Mouse (Mus musculus): ENCODE data around the gene Mis12. TPM values are rescaled to one million over a fixed set of nuclear protein-coding genes. Genes with fewer than 3 reads are reported as not detected.

Mis12 gene
- total and polyA plus RNA-seq, 3 experiments: 17.2 to 34.0 TPM; not detected in 1

DNA sequence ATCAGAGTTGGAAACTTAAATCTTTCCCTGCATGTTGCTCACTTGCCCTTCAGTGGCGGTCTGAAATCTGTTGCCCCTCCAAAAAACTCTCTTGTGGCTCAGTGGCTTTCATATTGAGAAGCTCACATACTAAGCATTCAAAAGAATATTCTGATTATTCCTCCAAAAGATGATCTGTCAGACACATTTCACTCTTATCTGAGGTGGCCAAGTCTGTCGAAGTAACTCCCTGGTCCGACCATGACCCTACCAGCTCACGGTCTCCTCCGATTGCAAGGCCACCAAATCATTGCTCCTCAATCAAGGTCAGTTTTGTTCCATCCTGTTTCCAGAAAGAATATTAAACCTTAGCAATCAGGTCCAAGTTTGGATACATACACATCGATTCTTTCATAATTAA, 12.4 kb upstream of the Mis12 start:
- H3K36me3 ChIP-seq (ENCODE audit: control insufficient read depth in 1 of 2, insufficient read depth in 2 of 2, low read length in 2 of 2): peaks cover 3 to 16% of the 10 kb centered on the region in 2 experiments; a peak in 2 of 4 replicates
- peaks cover 0 to 10% of the 10 kb centered on the region in 2 experiments; a peak in 3 of 4 replicates for H3K4me1 ChIP-seq (ENCODE audit: control insufficient read depth in 1 of 2, insufficient read depth in 2 of 2, low read length in 2 of 2)
- no peak overlapping the region for H3K27ac ChIP-seq (ENCODE audit: control insufficient read depth, low read depth, low read length)
- no peaks in the 10 kb centered on the region for H3K9me3 ChIP-seq (replicated peaks; ENCODE audit: insufficient read depth, low read length)
- DNase-seq (ENCODE audit: low read depth, low spot score): no peak
- H3K79me2 ChIP-seq (ENCODE audit: control insufficient read depth, insufficient read depth, low read length, poor library complexity): peaks cover 22% of the 10 kb centered on the region
- no peak overlapping the region for H3K9ac ChIP-seq (ENCODE audit: control insufficient read depth, low read depth, low read length, poor library complexity, severe bottlenecking)
- TF ChIP-seq GATA1 (IDR thresholded peaks at IDR 0.05; ENCODE audit: low read depth, low read length) (no peak), MEF2A (IDR thresholded peaks at IDR 0.05; ENCODE audit: extremely low read depth, insufficient replicate concordance, low read depth, low read length, poor library complexity, severe bottlenecking) (no peak), ZMIZ1 (IDR thresholded peaks at IDR 0.05; ENCODE audit: low read depth, low read length) (no peak), ZC3H11A (IDR thresholded peaks at IDR 0.05; ENCODE audit: low read depth, low read length) (no peak), MAX (IDR thresholded peaks at IDR 0.05; ENCODE audit: low read length) (no peak), MYB (IDR thresholded peaks at IDR 0.05; ENCODE audit: low read depth, low read length) (no peak), USF1 (IDR thresholded peaks at IDR 0.05; ENCODE audit: low read depth, low read length) (no peak), MAZ (IDR thresholded peaks at IDR 0.05; ENCODE audit: low read depth, low read length) (no peak), ZKSCAN1 (IDR thresholded peaks at IDR 0.05; ENCODE audit: low read depth, low read length) (no peak), MXI1 (IDR thresholded peaks at IDR 0.05; ENCODE audit: low read depth, low read length) (no peak), ELF1 (IDR thresholded peaks at IDR 0.05; ENCODE audit: low read depth, low read length) (no peak), SMC3 (IDR thresholded peaks at IDR 0.05; ENCODE audit: low read depth, low read length) (no peak)
- H3K27me3 ChIP-seq (ENCODE audit: control insufficient read depth in 1 of 2, insufficient read depth in 2 of 2, low read length in 2 of 2): no peaks in the 10 kb centered on the region
- H3K4me3 ChIP-seq (ENCODE audit: control insufficient read depth in 1 of 2, insufficient read depth in 1 of 2, low read depth in 2 of 2, low read length in 2 of 2): no peak overlapping the region

- Histone ChIP-seq H3K9ac (ENCODE audit: control insufficient read depth, low read depth, low read length, poor library complexity, severe bottlenecking) (no peak overlapping the region), H3K27ac (ENCODE audit: control insufficient read depth, low read depth, low read length) (no peak overlapping the region), H3K9me3 (replicated peaks; ENCODE audit: insufficient read depth, low read length) (no peaks in the 10 kb centered on the region), H3K36me3 (ENCODE audit: control insufficient read depth in 1 of 2, insufficient read depth in 2 of 2, low read length in 2 of 2) (peaks cover 6 to 9% of the 10 kb centered on the region in 2 experiments), H3K4me1 (ENCODE audit: control insufficient read depth in 1 of 2, insufficient read depth in 2 of 2, low read length in 2 of 2) (peaks cover 0 to 4% of the 10 kb centered on the region in 2 experiments; a peak in 3 of 4 replicates), H3K79me2 (ENCODE audit: control insufficient read depth, insufficient read depth, low read length, poor library complexity) (peaks cover 14% of the 10 kb centered on the region), H3K27me3 (ENCODE audit: control insufficient read depth in 1 of 2, insufficient read depth in 2 of 2, low read length in 2 of 2) (no peaks in the 10 kb centered on the region), H3K4me3 (ENCODE audit: control insufficient read depth in 1 of 2, insufficient read depth in 1 of 2, low read depth in 2 of 2, low read length in 2 of 2) (no peak overlapping the region)
- TF ChIP-seq POLR2A (IDR thresholded peaks at IDR 0.05; ENCODE audit: control insufficient read depth in 1 of 2, insufficient read depth in 1 of 2, low read depth in 1 of 2, low read length in 2 of 2, poor library complexity in 1 of 2): no peak
- TF ChIP-seq GATA1 (IDR thresholded peaks at IDR 0.05; ENCODE audit: low read depth, low read length): no peak
- no peak for TF ChIP-seq EP300 (IDR thresholded peaks at IDR 0.05; ENCODE audit: low read depth in 1 of 2, low read length in 2 of 2)
- no peak for TF ChIP-seq E2F4 (IDR thresholded peaks at IDR 0.05; ENCODE audit: borderline replicate concordance, low read depth, low read length)
- no peak for TF ChIP-seq HCFC1 (IDR thresholded peaks at IDR 0.05; ENCODE audit: low read depth, low read length)
- no peak for TF ChIP-seq CTCF (IDR thresholded peaks at IDR 0.05 in 2 of 3, conservative IDR thresholded peaks at IDR 0.05 in 1 of 3; ENCODE audit: control insufficient read depth in 1 of 3, insufficient read depth in 1 of 3, low read depth in 2 of 3, low read length in 3 of 3, poor library complexity in 1 of 3, severe bottlenecking in 1 of 3)
- TF ChIP-seq NRF1 (IDR thresholded peaks at IDR 0.05; ENCODE audit: insufficient read depth, low read depth, low read length, poor library complexity, severe bottlenecking): no peak
- TF ChIP-seq MYC (IDR thresholded peaks at IDR 0.05; ENCODE audit: low read depth, low read length): no peak
- no peak for TF ChIP-seq POLR2AphosphoS2 (IDR thresholded peaks at IDR 0.05; ENCODE audit: low read length)
- no peak for TF ChIP-seq RAD21 (IDR thresholded peaks at IDR 0.05; ENCODE audit: low read depth, low read length)
- TF ChIP-seq SIN3A (IDR thresholded peaks at IDR 0.05; ENCODE audit: low read length): no peak
- no peak for TF ChIP-seq ELF1 (IDR thresholded peaks at IDR 0.05; ENCODE audit: low read depth, low read length)
- no peak for TF ChIP-seq RCOR1 (IDR thresholded peaks at IDR 0.05; ENCODE audit: low read depth, low read length)
- TF ChIP-seq MAFK (IDR thresholded peaks at IDR 0.05; ENCODE audit: borderline replicate concordance, low read depth, low read length): no peak
- TF ChIP-seq TCF12 (IDR thresholded peaks at IDR 0.05; ENCODE audit: low read depth, low read length): no peak
- TF ChIP-seq TBP (IDR thresholded peaks at IDR 0.05; ENCODE audit: low read depth, low read length): no peak
- DNase-seq (ENCODE audit: low read depth, low spot score): no peak
Observed at GRCm38 (mm10) chr11:71007831-71008230, 11.6 kb upstream of the Mis12 start.

All from MEL (cell line).